In genomic region chr9:96878464-96878863, GRCm38 (mm10) we compare ENCODE assay signal across 15 mouse cellular contexts. TPM values are rescaled to one million over a fixed set of nuclear protein-coding genes. Genes with fewer than 3 reads are reported as not detected.
DNase-seq lines count a peak whose midpoint lies in the region; ATAC-seq lines count a peak whose summit lies in the region.
"Had no signal": no experiment of that assay in that cellular context is flagged by ENCODE, and none has a peak within 500 bp of the region (broad histone marks: within the 10 kb centered on the region; RNA-seq: fewer than 3 reads in every experiment).

No protein-coding gene starts in this region.

- H3K4me2 ChIP-seq in midbrain, embryonic 14.5 days (ENCODE audit: low read length): no peak overlapping the region
- no peak overlapping the region for H3K4me2 ChIP-seq in midbrain, embryonic 16.5 days (ENCODE audit: low read length)
- no peak overlapping the region for H3K4me2 ChIP-seq in hindbrain, embryonic 11.5 days (replicated peaks; ENCODE audit: low read depth, low read length)
- H3K4me2 ChIP-seq: limb, embryonic 15.5 days; lung, embryonic 14.5 days; stomach, embryonic 15.5 days had no signal

- WGBS in heart, embryonic 10.5 days: 24% methylated on average over 4 of the region's 4 CpGs
- WGBS in midbrain, embryonic 14.5 days: 33% methylated on average over 4 of the region's 4 CpGs
- WGBS in midbrain, embryonic 16.5 days: 33% methylated on average over 4 of the region's 4 CpGs
- 33% methylated on average over 4 of the region's 4 CpGs for WGBS in hindbrain, embryonic 11.5 days

- H3K36me3 ChIP-seq in heart, embryonic 10.5 days: no peaks in the 10 kb centered on the region
- no peaks in the 10 kb centered on the region for H3K36me3 ChIP-seq in midbrain, embryonic 14.5 days (ENCODE audit: control insufficient read depth, insufficient read depth, low read length)
- H3K36me3 ChIP-seq in midbrain, embryonic 16.5 days (ENCODE audit: control insufficient read depth, insufficient read depth, low read length): no peaks in the 10 kb centered on the region
- H3K36me3 ChIP-seq in hindbrain, embryonic 11.5 days (ENCODE audit: control insufficient read depth, insufficient read depth, low read length): no peaks in the 10 kb centered on the region
- H3K36me3 ChIP-seq: limb, embryonic 15.5 days; stomach, embryonic 15.5 days had no signal

- peak overlapping the region; percentile 77 for H3K27ac ChIP-seq in heart, embryonic 10.5 days
- no peak overlapping the region for H3K27ac ChIP-seq in midbrain, embryonic 14.5 days (replicated peaks; ENCODE audit: low read depth, low read length)
- H3K27ac ChIP-seq in midbrain, embryonic 16.5 days (ENCODE audit: low read length): no peak overlapping the region
- H3K27ac ChIP-seq in hindbrain, embryonic 11.5 days (ENCODE audit: low read depth, low read length): peak overlapping the region; percentile 47
- H3K27ac ChIP-seq: limb, embryonic 15.5 days; stomach, embryonic 15.5 days had no signal

- no peak overlapping the region for H3K9ac ChIP-seq in midbrain, embryonic 14.5 days (replicated peaks; ENCODE audit: low read length)
- H3K9ac ChIP-seq in midbrain, embryonic 16.5 days (ENCODE audit: low read depth, low read length): no peak overlapping the region
- H3K9ac ChIP-seq in hindbrain, embryonic 11.5 days (ENCODE audit: low read depth, low read length): no peak overlapping the region
- H3K9ac ChIP-seq: limb, embryonic 15.5 days; lung, embryonic 14.5 days; stomach, embryonic 15.5 days had no signal

- H3K4me3 ChIP-seq in heart, embryonic 10.5 days: no peak overlapping the region
- H3K4me3 ChIP-seq in midbrain, embryonic 14.5 days (replicated peaks; ENCODE audit: low read depth, low read length): no peak overlapping the region
- no peak overlapping the region for H3K4me3 ChIP-seq in midbrain, embryonic 16.5 days (ENCODE audit: low read depth, low read length)
- no peak overlapping the region for H3K4me3 ChIP-seq in hindbrain, embryonic 11.5 days (ENCODE audit: low read depth, low read length)
- H3K4me3 ChIP-seq: limb, embryonic 15.5 days; megakaryocyte, embryonic 14.5 days; stomach, embryonic 15.5 days had no signal

- ATAC-seq in midbrain, embryonic 14.5 days (ENCODE audit: low FRiP score, low TSS enrichment): no peak
- ATAC-seq in midbrain, embryonic 16.5 days: no peak
- ATAC-seq in hindbrain, embryonic 11.5 days (ENCODE audit: low FRiP score): peak; percentile 72

- H3K4me1 ChIP-seq in heart, embryonic 10.5 days: peaks cover 80% of the 10 kb centered on the region
- H3K4me1 ChIP-seq in midbrain, embryonic 14.5 days (ENCODE audit: control insufficient read depth, insufficient read depth, low read length): peaks cover 30% of the 10 kb centered on the region
- H3K4me1 ChIP-seq in midbrain, embryonic 16.5 days (ENCODE audit: control insufficient read depth, insufficient read depth, low read length): peaks cover 17% of the 10 kb centered on the region
- H3K4me1 ChIP-seq in hindbrain, embryonic 11.5 days (replicated peaks; ENCODE audit: control insufficient read depth, insufficient read depth, low read length): peaks cover 5% of the 10 kb centered on the region; the same call in 1 of the 2 replicates
- H3K4me1 ChIP-seq: megakaryocyte, embryonic 14.5 days had no signal

- no peaks in the 10 kb centered on the region for H3K9me3 ChIP-seq in heart, embryonic 10.5 days
- H3K9me3 ChIP-seq in midbrain, embryonic 14.5 days (ENCODE audit: control insufficient read depth, low read length): no peaks in the 10 kb centered on the region
- H3K9me3 ChIP-seq in midbrain, embryonic 16.5 days (replicated peaks; ENCODE audit: control insufficient read depth, low read length, poor library complexity, severe bottlenecking): no peaks in the 10 kb centered on the region
- H3K9me3 ChIP-seq in hindbrain, embryonic 11.5 days (ENCODE audit: control insufficient read depth, low read length): no peaks in the 10 kb centered on the region
- H3K9me3 ChIP-seq: limb, embryonic 15.5 days; stomach, embryonic 15.5 days had no signal

- no peak for DNase-seq in heart, embryonic 10.5 days (ENCODE audit: low spot score)
- no peak for DNase-seq in heart, adult 8-10 months (ENCODE audit: low spot score)
- peak; percentile 27 for DNase-seq in midbrain, embryonic 14.5 days
- peak; percentile 61 for DNase-seq in hindbrain, embryonic 11.5 days (ENCODE audit: low spot score)
- peak; percentile 79 for DNase-seq in retina, postnatal 1 day
- no peak for DNase-seq in layer of hippocampus, adult 11-12 months (ENCODE audit: low spot score)
- DNase-seq: kidney, adult 11 months; kidney, postnatal 25 days; lung, embryonic 14.5 days; right cerebral cortex, postnatal 4 days; thymus, postnatal 36 days had no signal

- H3K27me3 ChIP-seq in heart, embryonic 10.5 days (ENCODE audit: insufficient read depth, poor library complexity, severe bottlenecking): no peaks in the 10 kb centered on the region
- no peaks in the 10 kb centered on the region for H3K27me3 ChIP-seq in midbrain, embryonic 14.5 days (ENCODE audit: control insufficient read depth, insufficient read depth, low read length)
- H3K27me3 ChIP-seq in midbrain, embryonic 16.5 days (ENCODE audit: control insufficient read depth, insufficient read depth, low read depth, low read length): no peaks in the 10 kb centered on the region
- no peaks in the 10 kb centered on the region for H3K27me3 ChIP-seq in hindbrain, embryonic 11.5 days (ENCODE audit: control insufficient read depth, insufficient read depth, low read length)
- H3K27me3 ChIP-seq: limb, embryonic 15.5 days; stomach, embryonic 15.5 days had no signal

RNA-seq across cellular contexts. Expression of gene Pxylp1, which starts 14.0 kb away (rescaled TPM):
- polyA plus RNA-seq in heart, embryonic 10.5 days (2016; fragmentation: Nextera tagmentation; extraction: Ambion mirVana): 22.8 and 42.4 TPM in 2 replicates
- total RNA-seq in heart, adult 8-10 months (2022): 10 to 100 TPM; 12.3 to 22.6 (median 17.7) TPM
- 52.7 and 66.1 TPM in 2 replicates for polyA plus RNA-seq in midbrain, embryonic 14.5 days (2014; fragmentation: Nextera tagmentation; extraction: Ambion mirVana)
- 39.3 and 47.8 TPM in 2 replicates for polyA plus RNA-seq in midbrain, embryonic 16.5 days (2015; fragmentation: Nextera tagmentation; extraction: Ambion mirVana)
- polyA plus RNA-seq in hindbrain, embryonic 11.5 days (2014; fragmentation: Nextera tagmentation; extraction: Ambion mirVana): 40.3 and 44.1 TPM in 2 replicates

Comparison
In these comparisons a context has a peak if more than half of its experiments do, and no peak if none do; other contexts are left out.
1. DNase-seq: peak in midbrain, embryonic 14.5 days (single experiment), hindbrain, embryonic 11.5 days (single experiment) and retina, postnatal 1 day (single experiment); none in heart, embryonic 10.5 days (single experiment), heart, adult 8-10 months (single experiment) and layer of hippocampus, adult 11-12 months (single experiment).
2. H3K27ac ChIP-seq: peak in heart, embryonic 10.5 days (single experiment) and hindbrain, embryonic 11.5 days (single experiment); none in midbrain, embryonic 14.5 days (single experiment) and midbrain, embryonic 16.5 days (single experiment).